In the genomic region with DNA sequence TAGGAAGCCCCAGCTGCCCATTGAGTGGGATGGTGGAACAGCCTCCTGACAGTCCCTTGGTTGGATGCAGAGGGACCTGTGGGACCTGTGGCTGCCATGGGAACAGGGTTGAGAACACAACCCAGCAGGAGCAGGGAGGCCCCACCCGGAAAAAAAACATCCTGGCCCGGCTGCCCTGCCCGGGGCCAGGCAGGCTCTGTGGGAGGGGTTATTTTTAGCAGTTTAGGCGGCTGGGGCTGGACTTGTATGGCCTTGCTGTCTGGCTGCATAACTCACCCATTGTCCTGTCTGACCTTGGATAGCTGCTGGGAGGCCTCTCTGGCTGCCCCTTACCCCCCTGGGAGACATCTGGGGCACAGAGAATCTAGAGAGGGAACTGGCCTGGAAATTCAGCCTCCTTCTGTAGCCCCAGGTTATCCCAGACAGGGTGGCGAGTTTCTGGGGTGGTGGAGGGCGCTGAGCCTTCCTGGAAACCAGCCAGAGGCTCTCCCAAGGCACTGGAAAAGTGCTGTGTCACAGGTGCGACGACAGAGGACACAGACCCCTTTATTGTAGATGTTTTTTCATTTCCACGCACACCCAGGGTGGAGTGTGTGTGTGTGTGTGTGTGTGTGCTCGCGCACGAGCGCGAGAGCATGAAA, we compare ENCODE assay signal across 8 mouse cellular contexts. TPM values are rescaled to one million over a fixed set of nuclear protein-coding genes. Genes with fewer than 3 reads are reported as not detected.
DNase-seq lines count a peak whose midpoint lies in the region; ATAC-seq and TF ChIP-seq lines count a peak whose summit lies in the region.

No protein-coding gene starts in this region.

- peak overlapping the region; percentile 81 for H3K27ac ChIP-seq in hindbrain, embryonic 10.5 days
- H3K27ac ChIP-seq in limb, embryonic 13.5 days = peak overlapping the region; percentile 77
- no peak overlapping the region; the same call in 1 of the 2 replicates for H3K27ac ChIP-seq in neural tube, embryonic 11.5 days (ENCODE audit: low read depth, low read length)
- H3K27ac ChIP-seq in thymus, adult 2 months (ENCODE audit: control insufficient read depth, insufficient read depth, low read length) = no peak overlapping the region

- H3K36me3 ChIP-seq in hindbrain, embryonic 10.5 days = no peaks in the 10 kb centered on the region
- H3K36me3 ChIP-seq in limb, embryonic 13.5 days = no peaks in the 10 kb centered on the region
- no peaks in the 10 kb centered on the region for H3K36me3 ChIP-seq in neural tube, embryonic 11.5 days (ENCODE audit: control insufficient read depth, insufficient read depth, low read length)
- no peaks in the 10 kb centered on the region for H3K36me3 ChIP-seq in thymus, adult 2 months (ENCODE audit: control insufficient read depth, insufficient read depth, low read length)

- H3K4me1 ChIP-seq in hindbrain, embryonic 10.5 days (replicated peaks) = peaks cover 77% of the 10 kb centered on the region
- H3K4me1 ChIP-seq in limb, embryonic 13.5 days = peaks cover 81% of the 10 kb centered on the region
- peaks cover 14% of the 10 kb centered on the region for H3K4me1 ChIP-seq in neural tube, embryonic 11.5 days (ENCODE audit: control insufficient read depth, insufficient read depth, low read length)
- no peaks in the 10 kb centered on the region for H3K4me1 ChIP-seq in thymus, adult 2 months (replicated peaks; ENCODE audit: control insufficient read depth, insufficient read depth, low read length)

- H3K9me3 ChIP-seq in hindbrain, embryonic 10.5 days = no peaks in the 10 kb centered on the region
- H3K9me3 ChIP-seq in limb, embryonic 13.5 days = no peaks in the 10 kb centered on the region
- H3K9me3 ChIP-seq in neural tube, embryonic 11.5 days (ENCODE audit: control insufficient read depth, low read length) = no peaks in the 10 kb centered on the region

- H3K27me3 ChIP-seq in hindbrain, embryonic 10.5 days (ENCODE audit: insufficient read depth, poor library complexity, severe bottlenecking) = peaks cover 51% of the 10 kb centered on the region
- peaks cover 38% of the 10 kb centered on the region for H3K27me3 ChIP-seq in limb, embryonic 13.5 days
- peaks cover 36% of the 10 kb centered on the region for H3K27me3 ChIP-seq in neural tube, embryonic 11.5 days (ENCODE audit: control insufficient read depth, insufficient read depth, low read length)
- H3K27me3 ChIP-seq in thymus, adult 2 months (ENCODE audit: control insufficient read depth, insufficient read depth, low read length) = no peaks in the 10 kb centered on the region; the same call in 1 of the 2 replicates

- H3K4me3 ChIP-seq in hindbrain, embryonic 10.5 days = peak overlapping the region; percentile 9
- H3K4me3 ChIP-seq in limb, embryonic 13.5 days = no peak overlapping the region
- H3K4me3 ChIP-seq in neural tube, embryonic 11.5 days (ENCODE audit: low read depth, low read length) = no peak overlapping the region
- no peak overlapping the region for H3K4me3 ChIP-seq in thymus, adult 2 months (ENCODE audit: control insufficient read depth, insufficient read depth, low read length)

- DNase-seq in ovary, postnatal 36 days (ENCODE audit: low spot score) = peak; percentile 78
- DNase-seq in ovary, postnatal 14 days (ENCODE audit: low spot score) = no peak
- peak; percentile 76 for DNase-seq in hindbrain, embryonic 10.5 days (ENCODE audit: low spot score)
- peak; percentile 50 for DNase-seq in neural tube, embryonic 11.5 days (ENCODE audit: low spot score)
- no peak for DNase-seq in thymus, adult 2 months

- no peak for TF ChIP-seq CTCF in thymus, adult 2 months (IDR thresholded peaks at IDR 0.05; ENCODE audit: borderline replicate concordance, control insufficient read depth, extremely low read depth, insufficient read depth, low read length, poor library complexity)

- H3K9ac ChIP-seq in limb, embryonic 13.5 days = peak overlapping the region; percentile 51; the same call in 1 of the 2 replicates
- peak overlapping the region; percentile 5; the same call in 1 of the 2 replicates for H3K9ac ChIP-seq in neural tube, embryonic 11.5 days (ENCODE audit: low read length)

- 44% methylated on average over 14 of the region's 14 CpGs for WGBS in hindbrain, embryonic 10.5 days
- WGBS in limb, embryonic 13.5 days = 34% methylated on average over 14 of the region's 14 CpGs
- 45% methylated on average over 14 of the region's 14 CpGs for WGBS in neural tube, embryonic 11.5 days
- 46% methylated on average over 14 of the region's 14 CpGs for WGBS in thymus, adult 2 months

- H3K4me2 ChIP-seq in limb, embryonic 13.5 days (replicated peaks) = peak overlapping the region; percentile 27; the same call in 1 of the 2 replicates
- no peak overlapping the region for H3K4me2 ChIP-seq in neural tube, embryonic 11.5 days (ENCODE audit: low read depth)

- no peak for TF ChIP-seq POLR2A in thymus, adult 2 months (IDR thresholded peaks at IDR 0.05; ENCODE audit: control insufficient read depth, extremely low read depth, insufficient read depth, low read length, poor library complexity)

- peak; percentile 21; the same call in 1 of the 2 replicates for ATAC-seq in erythroblast, adult 5-6 weeks (replicated peaks; ENCODE audit: low FRiP score, poor library complexity, severe bottlenecking)
- ATAC-seq in limb, embryonic 13.5 days (ENCODE audit: low FRiP score, low read depth) = peak; percentile 67; the same call in 1 of the 2 replicates
- ATAC-seq in neural tube, embryonic 11.5 days (ENCODE audit: insufficient read depth, low FRiP score, low TSS enrichment) = no peak
- ATAC-seq in erythroid progenitor cell, adult 5-6 weeks (replicated peaks; ENCODE audit: low FRiP score, poor library complexity, severe bottlenecking) = no peak

RNA-seq across cellular contexts. Expression of a gene that starts 17.3 kb away (rescaled TPM):
- total RNA-seq in erythroblast, adult 5-6 weeks (2015; ENCODE audit: low replicate concordance) = 105 and 125 TPM in 2 replicates
- total RNA-seq in erythroblast, adult 5-6 weeks (2017; ENCODE audit: low replicate concordance) = 58.0 and 68.8 TPM in 2 replicates
- polyA plus RNA-seq in hindbrain, embryonic 10.5 days (2016; fragmentation: Nextera tagmentation; extraction: Ambion mirVana) = 98.1 and 128 TPM in 2 replicates
- 43.1 and 47.9 TPM in 2 replicates for polyA plus RNA-seq in limb, embryonic 13.5 days (2015; fragmentation: Nextera tagmentation; extraction: Ambion mirVana)
- 95.3 and 105 TPM in 2 replicates for polyA plus RNA-seq in neural tube, embryonic 11.5 days (2014; fragmentation: Nextera tagmentation; extraction: Ambion mirVana)
- 288 and 314 TPM in 2 replicates for polyA plus RNA-seq in thymus, adult 2 months (2012; rRNA removed)
- 114 and 127 TPM in 2 replicates for total RNA-seq in erythroid progenitor cell, adult 5-6 weeks (2015; ENCODE audit: low replicate concordance)
- total RNA-seq in erythroid progenitor cell, adult 5-6 weeks (2017; ENCODE audit: low replicate concordance) = 43.8 and 56.9 TPM in 2 replicates

RNA-seq across cellular contexts. Expression of a gene that starts 22.9 kb away (rescaled TPM):
- total RNA-seq in erythroblast, adult 5-6 weeks (2015; ENCODE audit: low replicate concordance) = 1.0 and 2.5 TPM in 2 replicates
- 1.3 TPM in 1 of 2 replicates, not detected in the other for total RNA-seq in erythroblast, adult 5-6 weeks (2017; ENCODE audit: low replicate concordance)
- 3.1 and 4.3 TPM in 2 replicates for polyA plus RNA-seq in hindbrain, embryonic 10.5 days (2016; fragmentation: Nextera tagmentation; extraction: Ambion mirVana)
- polyA plus RNA-seq in limb, embryonic 13.5 days (2015; fragmentation: Nextera tagmentation; extraction: Ambion mirVana) = 15.7 and 15.9 TPM in 2 replicates
- polyA plus RNA-seq in neural tube, embryonic 11.5 days (2014; fragmentation: Nextera tagmentation; extraction: Ambion mirVana) = 3.2 and 3.3 TPM in 2 replicates
- 27.6 and 30.0 TPM in 2 replicates for polyA plus RNA-seq in thymus, adult 2 months (2012; rRNA removed)
- total RNA-seq in erythroid progenitor cell, adult 5-6 weeks (2015; ENCODE audit: low replicate concordance) = 2.5 TPM in 1 of 2 replicates, not detected in the other
- 0.90 TPM in 1 of 2 replicates, not detected in the other for total RNA-seq in erythroid progenitor cell, adult 5-6 weeks (2017; ENCODE audit: low replicate concordance)

RNA-seq across cellular contexts. Expression of a gene that starts 26.4 kb away (rescaled TPM):
- total RNA-seq in erythroblast, adult 5-6 weeks (2015; ENCODE audit: low replicate concordance) = 4.2 and 4.8 TPM in 2 replicates
- total RNA-seq in erythroblast, adult 5-6 weeks (2017; ENCODE audit: low replicate concordance) = 4.3 and 7.0 TPM in 2 replicates
- polyA plus RNA-seq in hindbrain, embryonic 10.5 days (2016; fragmentation: Nextera tagmentation; extraction: Ambion mirVana) = 3.1 and 4.5 TPM in 2 replicates
- polyA plus RNA-seq in limb, embryonic 13.5 days (2015; fragmentation: Nextera tagmentation; extraction: Ambion mirVana) = 2.1 and 2.4 TPM in 2 replicates
- polyA plus RNA-seq in neural tube, embryonic 11.5 days (2014; fragmentation: Nextera tagmentation; extraction: Ambion mirVana) = 1.3 and 1.5 TPM in 2 replicates
- polyA plus RNA-seq in thymus, adult 2 months (2012; rRNA removed) = 95.3 and 98.6 TPM in 2 replicates
- total RNA-seq in erythroid progenitor cell, adult 5-6 weeks (2015; ENCODE audit: low replicate concordance) = 2.5 and 6.5 TPM in 2 replicates
- total RNA-seq in erythroid progenitor cell, adult 5-6 weeks (2017; ENCODE audit: low replicate concordance) = 1.9 and 2.1 TPM in 2 replicates

RNA-seq across cellular contexts. Expression of a gene that starts 26.8 kb away (rescaled TPM):
- 0.38 and 2.3 TPM in 2 replicates for total RNA-seq in erythroblast, adult 5-6 weeks (2015; ENCODE audit: low replicate concordance)
- total RNA-seq in erythroblast, adult 5-6 weeks (2017; ENCODE audit: low replicate concordance) = 0.28 and 3.3 TPM in 2 replicates
- 1.8 and 2.0 TPM in 2 replicates for polyA plus RNA-seq in hindbrain, embryonic 10.5 days (2016; fragmentation: Nextera tagmentation; extraction: Ambion mirVana)
- 2.3 and 3.2 TPM in 2 replicates for polyA plus RNA-seq in limb, embryonic 13.5 days (2015; fragmentation: Nextera tagmentation; extraction: Ambion mirVana)
- polyA plus RNA-seq in neural tube, embryonic 11.5 days (2014; fragmentation: Nextera tagmentation; extraction: Ambion mirVana) = 1.6 TPM in 2 replicates
- 24.5 and 26.7 TPM in 2 replicates for polyA plus RNA-seq in thymus, adult 2 months (2012; rRNA removed)
- total RNA-seq in erythroid progenitor cell, adult 5-6 weeks (2015; ENCODE audit: low replicate concordance) = 4.0 and 4.6 TPM in 2 replicates
- 0.30 and 1.4 TPM in 2 replicates for total RNA-seq in erythroid progenitor cell, adult 5-6 weeks (2017; ENCODE audit: low replicate concordance)

RNA-seq across cellular contexts. Expression of a gene that starts 34.5 kb away (rescaled TPM):
- 10.0 and 19.8 TPM in 2 replicates for total RNA-seq in erythroblast, adult 5-6 weeks (2015; ENCODE audit: low replicate concordance)
- total RNA-seq in erythroblast, adult 5-6 weeks (2017; ENCODE audit: low replicate concordance) = 5.2 and 6.7 TPM in 2 replicates
- polyA plus RNA-seq in hindbrain, embryonic 10.5 days (2016; fragmentation: Nextera tagmentation; extraction: Ambion mirVana) = 108 and 114 TPM in 2 replicates
- polyA plus RNA-seq in limb, embryonic 13.5 days (2015; fragmentation: Nextera tagmentation; extraction: Ambion mirVana) = 86.0 and 86.3 TPM in 2 replicates
- 99.8 and 102 TPM in 2 replicates for polyA plus RNA-seq in neural tube, embryonic 11.5 days (2014; fragmentation: Nextera tagmentation; extraction: Ambion mirVana)
- polyA plus RNA-seq in thymus, adult 2 months (2012; rRNA removed) = 49.0 and 54.7 TPM in 2 replicates
- 9.2 and 16.9 TPM in 2 replicates for total RNA-seq in erythroid progenitor cell, adult 5-6 weeks (2015; ENCODE audit: low replicate concordance)
- 5.3 and 8.5 TPM in 2 replicates for total RNA-seq in erythroid progenitor cell, adult 5-6 weeks (2017; ENCODE audit: low replicate concordance)

Comparison
In these comparisons a context has a peak if more than half of its experiments do, and no peak if none do; other contexts are left out.
1. DNase-seq: peak in ovary, postnatal 36 days (single experiment), hindbrain, embryonic 10.5 days (single experiment) and neural tube, embryonic 11.5 days (single experiment); none in ovary, postnatal 14 days (single experiment) and thymus, adult 2 months (single experiment).
2. ATAC-seq: peak in erythroblast, adult 5-6 weeks (single experiment) and limb, embryonic 13.5 days (single experiment); none in neural tube, embryonic 11.5 days (single experiment) and erythroid progenitor cell, adult 5-6 weeks (single experiment).
3. H3K27ac ChIP-seq: peak in hindbrain, embryonic 10.5 days (single experiment) and limb, embryonic 13.5 days (single experiment); none in neural tube, embryonic 11.5 days (single experiment) and thymus, adult 2 months (single experiment).
4. RNA of a gene that starts 26.4 kb away (polyA plus RNA-seq): 95.3 to 98.6 TPM in thymus, adult 2 months; 3.1 to 4.5 TPM in hindbrain, embryonic 10.5 days, 2.1 to 2.4 TPM in limb, embryonic 13.5 days and 1.3 to 1.5 TPM in neural tube, embryonic 11.5 days; every median in the first group is over 10 times any median in the second.